Comparison of ENCODE assay signal across 20 mouse cellular contexts in genomic region chr13:59387627-59388325, GRCm38 (mm10).
DNase-seq lines count a peak whose midpoint lies in the region; ATAC-seq lines count a peak whose summit lies in the region.
"Had no signal": no experiment of that assay in that cellular context is flagged by ENCODE, and none has a peak within 500 bp of the region (broad histone marks: within the 10 kb centered on the region; RNA-seq: fewer than 3 reads in every experiment).

No protein-coding gene starts in this region.

- H3K27ac ChIP-seq in neural tube, embryonic 11.5 days (ENCODE audit: low read depth, low read length): no peak overlapping the region
- H3K27ac ChIP-seq in hindbrain, embryonic 10.5 days: no peak overlapping the region
- 0 out of 2 replicates have a peak overlapping the region, but pooled peaks have one; percentile 29 for H3K27ac ChIP-seq in midbrain, embryonic 10.5 days (replicated peaks)
- no peak overlapping the region; the same call in 1 of the 2 replicates for H3K27ac ChIP-seq in neural tube, embryonic 14.5 days (ENCODE audit: low read depth, low read length)
- H3K27ac ChIP-seq: embryonic facial prominence, embryonic 12.5 days; gastrocnemius, adult 2 months; heart, embryonic 10.5 days; limb, embryonic 15.5 days had no signal

- WGBS in neural tube, embryonic 11.5 days: 78% methylated on average over 14 of the region's 14 CpGs
- 80% methylated on average over 14 of the region's 14 CpGs for WGBS in hindbrain, embryonic 10.5 days
- WGBS in midbrain, embryonic 10.5 days: 83% methylated on average over 14 of the region's 14 CpGs
- 52% methylated on average over 14 of the region's 14 CpGs for WGBS in neural tube, embryonic 14.5 days

- H3K36me3 ChIP-seq in neural tube, embryonic 11.5 days (ENCODE audit: control insufficient read depth, insufficient read depth, low read length): no peaks in the 10 kb centered on the region
- H3K36me3 ChIP-seq in hindbrain, embryonic 10.5 days: no peaks in the 10 kb centered on the region
- H3K36me3 ChIP-seq in midbrain, embryonic 10.5 days: no peaks in the 10 kb centered on the region
- no peaks in the 10 kb centered on the region for H3K36me3 ChIP-seq in neural tube, embryonic 14.5 days (ENCODE audit: control insufficient read depth, insufficient read depth, low read length)
- H3K36me3 ChIP-seq: embryonic facial prominence, embryonic 12.5 days; G1E; heart, embryonic 10.5 days; limb, embryonic 15.5 days had no signal

- H3K4me2 ChIP-seq in neural tube, embryonic 11.5 days (ENCODE audit: low read depth): no peak overlapping the region
- H3K4me2 ChIP-seq in neural tube, embryonic 14.5 days (ENCODE audit: low read depth, low read length): no peak overlapping the region
- H3K4me2 ChIP-seq: embryonic facial prominence, embryonic 12.5 days; limb, embryonic 15.5 days had no signal

- H3K9ac ChIP-seq in neural tube, embryonic 11.5 days (ENCODE audit: low read length): no peak overlapping the region
- H3K9ac ChIP-seq in neural tube, embryonic 14.5 days (replicated peaks; ENCODE audit: low read depth, low read length): no peak overlapping the region
- H3K9ac ChIP-seq: embryonic facial prominence, embryonic 12.5 days; limb, embryonic 15.5 days; liver, postnatal 0 days had no signal

- H3K4me1 ChIP-seq in neural tube, embryonic 11.5 days (ENCODE audit: control insufficient read depth, insufficient read depth, low read length): peaks cover 3% of the 10 kb centered on the region; the same call in 1 of the 2 replicates
- H3K4me1 ChIP-seq in hindbrain, embryonic 10.5 days (replicated peaks): peaks cover 26% of the 10 kb centered on the region
- peaks cover 23% of the 10 kb centered on the region for H3K4me1 ChIP-seq in midbrain, embryonic 10.5 days
- 0 out of 2 replicates have a peak, but pooled peaks cover 3% of the 10 kb centered on the region for H3K4me1 ChIP-seq in neural tube, embryonic 14.5 days (ENCODE audit: control insufficient read depth, insufficient read depth, low read length)
- H3K4me1 ChIP-seq: embryonic facial prominence, embryonic 12.5 days; limb, embryonic 15.5 days had no signal

- H3K9me3 ChIP-seq in neural tube, embryonic 11.5 days (ENCODE audit: control insufficient read depth, low read length): no peaks in the 10 kb centered on the region
- no peaks in the 10 kb centered on the region for H3K9me3 ChIP-seq in hindbrain, embryonic 10.5 days
- H3K9me3 ChIP-seq in midbrain, embryonic 10.5 days (replicated peaks): no peaks in the 10 kb centered on the region
- no peaks in the 10 kb centered on the region; the same call in 1 of the 2 replicates for H3K9me3 ChIP-seq in neural tube, embryonic 14.5 days (ENCODE audit: control insufficient read depth, low read length)
- H3K9me3 ChIP-seq: embryonic facial prominence, embryonic 12.5 days; G1E; heart, embryonic 10.5 days; limb, embryonic 15.5 days had no signal

- H3K4me3 ChIP-seq in neural tube, embryonic 11.5 days (ENCODE audit: low read depth, low read length): no peak overlapping the region
- H3K4me3 ChIP-seq in hindbrain, embryonic 10.5 days: no peak overlapping the region
- no peak overlapping the region for H3K4me3 ChIP-seq in midbrain, embryonic 10.5 days
- H3K4me3 ChIP-seq in neural tube, embryonic 14.5 days (ENCODE audit: low read depth, low read length): no peak overlapping the region
- H3K4me3 ChIP-seq: embryonic facial prominence, embryonic 12.5 days; gastrocnemius, adult 2 months; heart, embryonic 10.5 days; limb, embryonic 15.5 days had no signal

- no peak for ATAC-seq in neural tube, embryonic 11.5 days (ENCODE audit: insufficient read depth, low FRiP score, low TSS enrichment)
- peak; percentile 71 for ATAC-seq in neural tube, embryonic 14.5 days (ENCODE audit: low read depth)
- ATAC-seq: liver, postnatal 0 days had no signal

- peak; percentile 35 for DNase-seq in neural tube, embryonic 11.5 days (ENCODE audit: low spot score)
- DNase-seq in neural tube, embryonic 10.5 days (ENCODE audit: extremely low spot score, low spot score): no peak
- peak; percentile 24 for DNase-seq in hindbrain, embryonic 10.5 days (ENCODE audit: low spot score)
- DNase-seq in midbrain, embryonic 10.5 days (ENCODE audit: low spot score): peak; percentile 31
- no peak for DNase-seq in thymus, postnatal 4 days
- no peak for DNase-seq in spleen, postnatal 10 days (ENCODE audit: low spot score in 2 of 2)
- DNase-seq in spleen, adult 12 weeks (ENCODE audit: low spot score): no peak
- DNase-seq: adrenal gland, adult 2 months; cerebellum, adult 9-10 months; gastrocnemius, adult 2 months; heart, postnatal 4 days; kidney, adult 2 months; kidney, postnatal 25 days; liver, postnatal 0 days; lung, postnatal 36 days had no signal

- no peaks in the 10 kb centered on the region for H3K27me3 ChIP-seq in neural tube, embryonic 11.5 days (ENCODE audit: control insufficient read depth, insufficient read depth, low read length)
- H3K27me3 ChIP-seq in hindbrain, embryonic 10.5 days (ENCODE audit: insufficient read depth, poor library complexity, severe bottlenecking): no peaks in the 10 kb centered on the region
- no peaks in the 10 kb centered on the region for H3K27me3 ChIP-seq in midbrain, embryonic 10.5 days (ENCODE audit: low read depth, poor library complexity, severe bottlenecking)
- no peaks in the 10 kb centered on the region for H3K27me3 ChIP-seq in neural tube, embryonic 14.5 days (ENCODE audit: control insufficient read depth, insufficient read depth, low read length)
- H3K27me3 ChIP-seq: embryonic facial prominence, embryonic 12.5 days; limb, embryonic 15.5 days had no signal

Comparison
In these comparisons a context has a peak if more than half of its experiments do, and no peak if none do; other contexts are left out.
1. DNase-seq: peak in neural tube, embryonic 11.5 days (single experiment), hindbrain, embryonic 10.5 days (single experiment) and midbrain, embryonic 10.5 days (single experiment); none in neural tube, embryonic 10.5 days (single experiment), thymus, postnatal 4 days (single experiment), spleen, postnatal 10 days (0 of 2) and spleen, adult 12 weeks (single experiment).